Mouse (Mus musculus) gastrocnemius, adult 8-10 months (tissue): Measurements from ENCODE around the gene Ahr. TPM values are rescaled to one million over a fixed set of nuclear protein-coding genes. Genes with fewer than 3 reads are reported as not detected.

Experiments used
- DNase-seq, 2 experiments: peaks; one replicate each; pipeline ENCODE4 v3.0.0; 2022; ENCODE audit warnings: low spot score in 2 of 2
- total RNA-seq, 4 experiments: library from RNA; stranded (reverse); gene quantifications; 2 replicates each; pipeline ENCODE4 v1.2.4; 2022

Gene Ahr
- total RNA-seq = 1 to 10 TPM; 1.3 to 1.6 (median 1.4) TPM

DNA sequence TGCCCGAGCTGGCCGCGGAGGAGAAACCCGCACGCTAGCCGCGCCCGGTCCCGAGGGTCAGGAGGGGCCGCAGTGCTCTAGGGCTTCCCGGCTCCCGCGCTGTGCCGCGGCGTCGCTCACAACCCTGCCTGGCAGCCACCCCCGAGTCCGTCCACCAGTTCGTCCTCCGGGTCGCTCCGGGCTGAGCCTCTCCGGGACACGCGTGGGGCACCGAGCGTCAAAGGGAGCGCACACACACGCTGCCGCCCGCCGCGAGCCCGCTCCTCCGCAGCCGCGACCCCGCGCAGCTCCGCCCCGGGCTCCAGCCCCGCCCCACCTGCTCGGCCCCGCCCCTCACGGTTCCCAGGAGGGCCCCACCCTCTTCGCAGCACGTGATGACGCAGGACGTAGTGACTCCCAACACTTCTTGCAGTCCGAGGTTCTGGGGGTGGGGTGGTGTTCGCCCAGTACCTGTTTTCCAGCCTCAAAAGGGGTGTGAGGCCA lies at the start of gene Ahr:
Ahr (minus strand) TSS at position 285 of the 483 bp plus-strand sequence.
- peak; percentile 20 to 33 for DNase-seq

DNA sequence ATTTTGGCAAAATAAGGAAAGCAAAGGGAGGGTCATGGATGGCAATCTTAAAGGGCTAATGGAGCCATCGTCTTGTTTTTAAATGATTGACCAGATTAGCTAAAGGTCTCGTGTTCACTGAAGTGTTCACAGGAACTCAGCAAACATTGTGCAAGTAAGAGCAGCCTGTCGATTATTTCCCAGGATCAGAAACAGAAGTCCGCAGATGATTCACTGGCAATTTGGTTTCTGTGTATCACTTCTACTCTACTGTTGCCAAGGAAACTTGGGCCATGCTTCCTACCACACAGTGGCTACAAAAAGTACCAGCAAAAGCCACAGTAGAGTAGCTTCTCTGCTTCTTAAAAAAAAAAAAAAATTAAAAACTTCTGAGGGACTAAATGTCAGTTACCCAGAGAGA lies 44.0 kb upstream of the Ahr start:
- DNase-seq = no peak

DNA sequence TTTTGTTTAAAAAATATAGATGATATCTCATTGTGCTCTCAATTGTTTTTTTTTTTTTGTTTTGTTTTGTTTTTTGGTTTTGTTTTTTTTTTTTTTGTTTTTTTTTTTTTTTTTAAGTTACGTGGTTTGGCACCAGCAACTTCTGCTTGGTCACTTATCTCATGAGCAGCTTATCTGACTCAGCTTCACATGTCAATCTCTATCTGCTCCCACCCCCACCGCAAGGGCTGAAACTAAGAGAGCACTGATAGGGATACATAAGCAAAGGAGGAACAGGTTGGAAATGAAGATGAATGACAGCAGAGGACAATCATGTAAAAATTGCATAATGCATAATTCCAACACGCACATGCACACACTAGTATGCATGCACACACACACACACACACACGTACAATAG lies 41.3 kb upstream of the Ahr start:
- no peak for DNase-seq

DNA sequence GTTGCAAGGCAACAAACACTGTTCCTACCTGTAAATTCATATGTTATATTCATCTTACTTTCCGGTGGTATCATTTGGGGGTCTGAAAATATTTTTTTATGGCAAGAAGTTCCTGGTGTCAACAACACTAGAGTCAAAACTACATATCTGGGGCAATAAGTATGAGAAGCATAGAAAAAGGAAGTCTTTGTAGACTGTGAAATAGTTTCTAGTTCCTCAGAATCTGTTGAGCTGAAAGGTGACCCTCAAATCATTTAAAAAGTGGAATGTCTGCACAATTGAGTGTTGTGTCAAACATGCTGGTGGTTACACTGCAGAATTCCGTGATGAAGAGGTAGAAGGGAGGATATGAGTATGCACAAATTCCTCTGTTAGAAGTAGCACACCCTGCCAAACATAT lies 38.9 kb upstream of the Ahr start:
- DNase-seq = no peak

DNA sequence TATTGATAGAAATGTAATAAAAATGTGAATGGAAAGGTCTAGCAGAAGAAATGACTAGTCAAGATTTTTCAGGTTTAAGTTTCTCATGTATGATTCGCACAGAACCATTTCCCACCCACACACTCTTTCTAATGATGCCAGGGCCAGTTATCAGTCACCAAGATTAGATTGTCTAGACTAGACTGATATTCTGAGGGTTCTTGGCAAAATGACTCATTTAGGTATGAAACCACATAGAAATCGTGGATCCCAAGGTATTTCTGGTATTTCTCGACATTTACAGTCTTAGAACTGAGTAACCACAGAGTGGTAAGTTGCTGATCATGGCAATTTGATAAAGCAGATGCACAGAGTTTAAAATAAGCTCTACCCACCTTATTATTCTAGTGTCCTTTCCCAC lies 28.0 kb upstream of the Ahr start:
- no peak for DNase-seq

DNA sequence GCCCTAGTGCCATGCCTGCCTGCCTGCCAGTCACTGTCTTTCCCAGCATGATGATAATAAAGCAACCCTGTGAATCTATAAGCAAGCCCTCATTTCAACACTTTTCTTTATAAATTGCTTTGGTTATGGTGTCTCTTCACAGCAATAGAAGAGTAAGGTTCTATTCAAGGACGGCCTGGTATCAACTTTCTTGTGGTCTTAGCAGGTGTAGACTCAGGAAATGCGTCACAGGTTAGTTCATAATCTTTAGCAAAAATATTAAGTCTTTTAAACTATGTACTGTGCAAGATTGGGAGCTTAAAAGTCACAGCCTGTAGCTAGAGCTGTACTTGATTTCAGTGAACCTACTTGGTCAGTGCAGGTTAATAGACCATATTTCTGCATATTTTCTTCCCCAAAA lies 24.0 kb upstream of the Ahr start:
- DNase-seq = no peak

DNA sequence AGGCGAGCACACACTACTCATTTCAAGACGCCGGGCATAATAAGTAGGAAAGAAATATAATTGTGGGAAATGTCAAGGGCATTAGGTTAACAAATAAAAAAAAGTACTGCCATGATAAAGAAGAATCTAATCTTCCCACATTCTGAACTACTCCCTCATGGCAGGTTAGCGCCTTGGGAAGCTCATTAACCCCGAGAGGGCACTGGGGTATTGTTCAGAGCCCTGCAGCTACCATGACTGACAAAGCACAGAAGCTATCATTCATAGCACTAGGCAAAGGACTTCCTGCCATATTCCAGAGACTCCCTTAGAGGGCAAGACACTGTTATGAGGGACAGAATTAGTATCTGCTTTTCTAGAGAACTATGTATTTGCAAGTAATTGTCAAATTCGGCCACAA lies 21.1 kb upstream of the Ahr start:
- no peak for DNase-seq

DNA sequence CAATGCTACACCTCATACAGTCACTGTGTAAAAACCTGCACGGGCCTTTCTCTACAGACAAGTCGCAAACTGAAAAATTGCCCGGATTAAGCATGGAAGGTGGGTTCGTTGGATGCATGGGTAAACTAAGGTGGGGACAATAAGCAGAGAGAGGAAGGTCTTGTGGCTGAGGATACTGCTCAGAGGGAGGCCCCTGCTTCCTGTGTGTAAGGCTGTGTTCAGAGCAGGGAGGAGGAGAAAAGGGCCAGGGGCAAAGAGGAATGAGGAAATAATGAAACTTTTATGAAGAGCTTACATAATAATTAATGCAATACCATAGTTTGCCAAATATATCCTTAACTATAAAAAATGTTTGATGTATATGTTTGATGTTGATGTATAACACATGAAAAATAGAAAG lies 19.5 kb upstream of the Ahr start:
- DNase-seq = no peak

DNA sequence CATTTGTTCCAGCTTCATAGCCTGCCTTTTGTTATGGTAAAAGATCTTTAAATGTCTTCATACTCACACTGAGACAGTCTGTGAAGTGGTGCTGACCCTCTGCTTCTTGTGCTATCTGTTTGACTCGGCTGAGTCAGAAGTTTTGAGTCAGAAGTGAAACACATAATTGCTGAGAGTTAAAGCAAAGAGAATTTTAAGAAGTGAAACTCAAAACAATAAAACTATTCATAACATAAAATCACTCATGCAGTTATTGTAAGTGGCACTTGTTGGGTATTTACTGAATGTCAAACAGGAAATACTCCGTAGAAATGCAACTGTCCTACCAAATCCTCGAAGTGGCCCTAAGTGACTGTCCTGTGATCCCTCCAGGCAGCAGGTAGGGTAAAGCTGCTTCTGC lies 18.3 kb upstream of the Ahr start:
- no peak for DNase-seq

DNA sequence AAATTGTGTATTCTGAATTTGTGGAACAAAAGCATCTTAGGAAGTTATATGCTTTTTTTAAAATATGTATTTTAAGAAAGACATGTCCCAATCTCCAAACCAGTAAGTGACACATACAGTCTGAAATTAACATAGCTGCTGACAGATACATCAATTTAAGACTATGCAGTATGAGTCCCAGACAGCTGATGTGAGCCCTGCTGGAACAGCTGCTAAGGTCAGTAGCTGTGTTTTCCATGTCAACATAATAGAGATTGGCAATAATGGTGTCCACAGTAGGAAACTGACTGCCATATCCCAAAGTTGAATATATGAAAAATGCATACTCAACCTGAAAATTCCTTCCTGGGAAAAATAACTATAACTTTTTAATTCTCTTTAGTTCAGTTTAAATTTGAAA lies 15.5 kb upstream of the Ahr start:
- DNase-seq = no peak

DNA sequence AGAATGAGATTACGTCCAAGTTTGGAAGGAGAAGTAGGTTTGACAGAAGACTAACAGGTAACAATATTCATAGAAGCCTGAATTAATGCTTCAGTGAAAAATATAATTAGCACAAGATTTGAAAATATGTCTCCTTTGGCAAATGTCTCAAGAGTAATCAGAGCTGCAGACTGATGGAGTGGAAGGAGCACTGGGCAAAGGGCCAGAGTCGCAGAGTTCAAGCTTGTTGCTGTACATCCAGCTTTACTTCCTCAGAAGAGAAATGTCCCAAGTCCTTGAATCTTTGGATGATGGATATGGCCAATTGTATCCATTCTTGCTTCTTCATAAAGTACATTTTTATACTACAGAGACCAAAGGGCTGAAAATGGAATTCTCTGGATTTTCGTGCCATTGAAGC lies 8.0 kb upstream of the Ahr start:
- no peak for DNase-seq

DNA sequence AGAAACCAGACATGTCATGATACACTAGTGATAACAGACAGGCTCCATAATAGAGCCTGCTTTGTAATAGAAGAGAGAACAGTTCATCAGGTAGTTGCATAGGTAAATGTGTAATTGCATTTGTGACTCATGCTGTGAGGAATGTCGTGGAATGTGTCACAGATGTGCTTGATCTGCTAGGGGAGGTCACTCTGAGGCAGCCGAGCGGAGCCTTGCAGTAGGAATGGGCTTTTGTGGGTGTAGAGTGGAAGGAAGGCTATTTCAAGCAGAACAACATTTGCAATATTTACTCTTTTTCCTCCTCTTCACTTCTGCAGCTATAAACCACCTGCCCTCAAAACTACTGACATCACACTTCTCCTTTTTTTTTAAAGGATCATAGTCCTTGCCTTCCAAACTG lies 4.0 kb upstream of the Ahr start:
- DNase-seq = no peak

DNA sequence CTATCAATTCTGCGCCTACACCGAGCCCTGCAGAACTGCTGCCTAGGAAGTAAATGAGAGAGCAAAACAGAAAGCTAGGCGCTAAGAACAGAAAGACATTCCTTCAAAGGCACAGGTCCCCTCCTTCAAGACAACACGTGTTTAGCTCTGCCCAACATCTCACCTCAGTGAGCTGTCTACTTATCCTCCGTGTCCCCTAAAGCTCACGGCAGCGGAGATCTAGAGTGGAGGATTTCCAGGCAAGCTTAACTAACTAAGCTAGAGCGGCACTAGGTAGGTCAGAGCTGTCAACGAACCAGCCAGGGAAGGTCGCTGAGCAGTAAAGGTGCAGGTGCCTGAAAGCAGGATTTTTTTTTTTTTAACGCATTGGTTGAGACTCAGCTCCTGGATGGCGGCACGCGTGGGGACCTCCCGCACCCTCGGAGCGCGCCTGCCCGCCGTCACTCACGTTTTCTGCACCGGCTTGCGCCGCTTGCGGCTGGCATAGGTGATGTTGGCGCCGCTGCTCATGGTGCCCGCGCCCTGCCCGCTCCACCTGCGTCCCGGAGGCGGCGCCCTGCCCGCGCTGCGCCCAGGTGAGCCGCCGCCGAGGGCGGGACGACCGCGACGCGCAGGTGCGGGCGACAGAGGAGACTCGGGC lies 604 bp downstream of the Ahr start:
- no peak for DNase-seq

DNA sequence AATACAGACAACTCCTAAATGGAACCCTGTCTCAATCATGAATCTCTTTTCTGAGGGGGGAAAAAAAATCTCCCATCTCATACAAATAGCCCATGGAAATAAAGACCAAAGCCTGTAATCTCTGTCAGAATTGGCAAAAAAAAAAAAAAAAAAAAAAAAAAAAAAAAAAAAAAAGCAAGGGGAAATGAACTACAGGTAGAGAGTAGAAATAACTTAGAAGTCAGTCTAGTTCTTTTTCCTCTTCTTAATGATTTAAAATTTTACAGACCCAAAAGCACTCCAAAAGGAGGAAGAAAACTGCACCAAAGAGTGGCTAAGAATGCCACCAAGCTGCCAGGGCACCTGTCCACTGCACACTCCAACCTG lies 1.1 kb downstream of the Ahr start:
- DNase-seq = no peak

DNA sequence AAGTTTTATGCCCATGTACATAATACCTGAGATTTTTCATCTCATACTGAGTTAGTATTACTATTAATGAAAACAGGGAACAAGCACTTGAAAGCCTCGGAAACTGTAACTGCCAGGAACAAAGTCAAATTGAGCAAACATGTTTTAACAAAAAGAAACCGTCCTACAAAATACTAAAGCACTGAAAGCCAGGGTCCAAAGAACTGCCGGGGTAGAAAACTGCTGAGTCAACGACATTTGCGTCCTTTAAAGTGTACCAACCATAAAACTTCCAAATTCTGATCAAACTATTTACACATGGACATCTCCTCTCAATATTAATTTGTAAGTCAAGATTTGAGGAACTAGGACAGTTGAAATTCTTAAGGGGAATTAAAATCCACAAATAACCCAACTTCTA lies 1.7 kb downstream of the Ahr start:
- DNase-seq = no peak

DNA sequence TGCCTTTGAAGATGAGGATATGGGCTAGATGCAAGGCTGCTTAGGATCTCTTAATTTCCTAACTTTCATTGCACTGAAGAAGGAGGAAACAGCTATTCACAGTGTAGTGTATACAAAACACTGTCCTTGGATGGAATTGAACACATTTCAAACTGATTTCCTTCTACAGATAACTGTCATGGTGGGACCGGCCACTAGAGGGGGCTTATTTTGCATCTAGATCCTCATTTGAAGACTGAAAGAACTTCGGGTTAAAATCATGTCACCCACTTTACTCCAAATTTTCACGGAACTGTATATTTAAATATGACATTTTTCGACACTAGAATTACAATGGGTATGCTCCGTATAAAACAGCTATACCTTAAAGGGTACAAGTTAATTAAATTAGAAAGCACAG lies 2.7 kb downstream of the Ahr start:
- peak; percentile 16 to 27 for DNase-seq

DNA sequence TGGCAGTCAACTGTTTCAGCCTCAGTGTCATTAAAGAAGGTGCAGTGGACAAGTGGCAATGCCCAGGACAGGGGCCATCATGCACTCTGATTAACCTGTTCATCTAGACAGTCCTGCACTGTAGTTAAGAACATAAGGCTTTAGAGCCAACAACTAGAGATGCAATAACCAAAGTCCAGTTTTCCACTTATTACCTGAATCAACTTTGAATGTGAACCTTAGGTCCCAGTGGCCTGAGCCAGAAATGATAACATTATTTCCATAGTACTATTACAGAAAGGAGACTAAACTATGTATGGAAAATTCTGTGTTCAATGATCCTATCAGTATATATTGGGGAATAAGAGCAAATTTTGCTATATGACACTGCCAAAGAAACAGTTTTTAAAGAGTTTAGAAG lies 4.3 kb downstream of the Ahr start:
- DNase-seq = no peak

DNA sequence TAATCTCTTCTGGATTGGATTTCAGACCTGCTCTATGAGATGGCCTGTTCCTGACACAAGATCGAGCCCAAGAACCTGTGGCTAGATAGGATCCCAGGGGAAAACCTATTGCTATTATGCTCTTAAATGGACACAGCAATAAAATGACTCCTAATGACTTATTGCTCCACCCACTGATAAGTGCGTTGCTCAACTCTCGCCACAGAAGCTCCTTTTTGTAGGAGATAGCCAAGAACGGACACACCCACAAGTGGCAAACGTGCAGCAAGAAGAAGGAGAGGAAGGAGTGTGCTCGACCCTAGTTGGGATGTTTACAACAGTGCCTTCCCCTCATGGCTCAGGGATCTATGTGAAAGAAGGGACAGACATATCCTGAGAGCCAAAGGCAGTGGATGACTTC lies 7.4 kb downstream of the Ahr start:
- no peak for DNase-seq

DNA sequence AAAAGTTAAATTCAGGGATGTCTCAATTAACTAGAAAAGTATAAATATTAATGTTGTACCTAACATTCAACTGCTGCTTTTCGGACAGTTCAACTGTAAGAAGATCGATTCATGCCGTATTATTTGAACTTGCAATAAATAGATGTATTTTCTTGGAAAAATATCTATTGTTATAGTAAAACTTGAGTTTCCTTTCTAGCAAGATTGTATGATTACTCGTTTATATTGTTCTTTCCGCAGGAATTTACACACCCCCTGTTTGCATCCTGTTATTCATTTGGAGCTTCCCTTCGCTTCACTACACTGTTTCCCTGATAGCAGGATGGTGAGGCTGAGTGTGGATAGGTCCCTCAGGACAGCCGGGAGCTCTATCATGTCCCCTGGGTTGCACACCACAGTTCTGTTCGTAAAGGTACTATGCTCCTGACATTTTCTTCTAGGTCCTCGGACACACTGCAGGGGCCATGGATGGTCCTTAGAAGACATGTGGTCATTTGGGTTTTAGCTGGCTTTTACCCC lies 12.2 kb downstream of the Ahr start:
- DNase-seq = no peak

DNA sequence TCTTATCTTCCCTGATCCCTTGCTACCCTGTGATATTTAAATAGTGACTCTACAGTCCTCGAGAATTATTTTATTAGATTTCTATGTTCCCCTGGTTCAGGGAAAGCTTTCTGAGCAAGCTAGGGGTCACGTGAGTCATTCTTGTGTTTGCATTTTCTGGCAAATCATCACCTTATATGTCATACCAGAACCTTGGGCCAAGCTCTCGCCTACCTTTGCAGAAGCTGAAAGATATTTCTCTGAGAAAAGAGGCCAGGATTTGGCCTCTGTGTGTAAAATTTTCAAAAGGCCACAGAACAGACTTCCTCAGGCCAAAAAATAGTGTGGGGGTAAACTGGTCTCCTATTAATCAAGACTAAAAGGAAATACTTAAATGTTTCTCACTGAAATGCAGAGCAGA lies 19.2 kb downstream of the Ahr start:
- no peak for DNase-seq

DNA sequence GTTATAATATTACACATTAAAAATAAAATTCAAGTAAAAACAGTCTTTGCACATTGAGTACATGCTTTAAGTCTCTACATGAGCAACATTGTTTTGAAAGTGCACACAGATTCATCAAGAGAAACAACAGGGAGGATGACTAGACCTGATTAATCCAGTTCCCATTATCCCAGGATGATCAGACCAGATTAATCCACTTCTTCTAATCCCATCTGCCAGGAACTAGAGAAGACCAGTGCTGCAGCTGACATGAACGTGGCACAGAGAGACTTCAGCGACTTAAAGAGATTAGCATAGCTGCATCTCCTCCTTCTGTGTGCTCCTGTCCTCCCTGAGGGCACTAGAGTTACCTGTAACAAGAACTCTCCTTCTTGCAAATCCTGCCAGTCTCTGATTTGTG lies 20.2 kb downstream of the Ahr start:
- DNase-seq = no peak

DNA sequence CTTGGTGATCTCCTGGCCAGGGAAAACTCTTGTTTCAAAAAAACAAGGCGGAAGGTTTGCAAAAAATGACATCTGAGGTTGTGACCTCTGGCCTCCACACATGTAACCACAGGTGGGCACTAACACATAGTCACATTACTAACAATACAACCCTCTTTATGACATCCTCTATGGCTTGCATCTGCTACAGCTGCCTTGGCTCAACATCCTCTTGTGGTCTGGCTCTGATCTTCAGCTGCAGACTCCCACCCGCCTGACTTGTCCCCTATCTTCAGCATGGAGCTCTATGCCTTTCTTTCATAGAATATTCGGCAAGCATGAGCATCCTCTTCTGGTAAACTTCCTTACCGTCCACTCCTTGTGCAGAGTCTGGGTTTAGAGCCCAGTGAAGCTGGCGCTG lies 24.1 kb downstream of the Ahr start:
- no peak for DNase-seq

DNA sequence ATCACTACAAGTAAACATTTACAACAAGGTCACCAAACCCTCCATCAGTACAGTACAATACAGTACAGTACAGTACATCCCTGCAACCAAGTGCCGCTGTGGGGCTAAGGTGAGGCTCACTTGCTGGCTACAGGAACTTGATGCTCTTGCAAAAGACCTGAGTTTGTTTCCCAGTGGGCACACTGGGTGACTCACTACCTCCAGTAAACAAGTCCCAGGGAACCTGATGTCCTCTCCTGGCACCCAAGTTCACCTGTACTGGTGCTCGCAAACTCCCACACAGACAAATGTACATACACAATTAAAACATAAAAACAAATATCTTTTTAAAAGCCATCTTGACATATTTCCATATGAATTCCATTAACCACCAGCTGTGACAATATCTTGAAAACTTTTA lies 28.5 kb downstream of the Ahr start:
- no peak for DNase-seq

DNA sequence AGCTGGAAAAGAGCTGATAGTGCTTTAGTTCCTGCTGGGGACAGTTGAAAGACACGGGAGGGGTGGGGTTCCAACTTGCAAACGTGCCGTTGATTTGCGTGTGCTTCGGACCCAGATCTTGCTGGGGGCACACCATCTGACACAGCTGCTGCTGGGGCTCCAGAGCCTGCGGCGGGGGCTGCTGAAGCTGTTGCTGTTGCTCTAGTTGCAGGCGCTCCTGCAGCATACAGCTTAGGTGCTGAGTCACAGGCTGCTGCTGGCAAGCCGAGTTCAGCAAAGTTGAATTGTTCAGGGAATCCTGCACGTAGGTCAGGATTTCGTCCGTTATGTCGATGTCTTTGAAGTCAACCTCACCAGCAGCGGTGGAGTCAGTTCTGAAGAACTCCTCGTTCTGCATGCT lies 30.8 kb downstream of the Ahr start:
- DNase-seq = no peak
